Mouse (Mus musculus) erythroblast, embryonic 14.5 days (primary cell): ENCODE data around the gene Gm15319.
"Not testable (repeated sequence)": the region's sequence is repeated elsewhere in the genome, so short reads cannot be mapped to it uniquely, and the experiment has no call there.

Experiments
- GATA1 ChIP-seq: IDR thresholded peaks from 2 replicates; pipeline ENCODE4 v1.6.1; 2012; ENCODE audit warnings: low read length, inconsistent platforms, mixed read lengths
- TAL1 ChIP-seq: IDR thresholded peaks from 3 replicates; pipeline ENCODE4 v1.6.1; 2012; ENCODE audit warnings: low read length, inconsistent platforms, mixed read lengths

DNA sequence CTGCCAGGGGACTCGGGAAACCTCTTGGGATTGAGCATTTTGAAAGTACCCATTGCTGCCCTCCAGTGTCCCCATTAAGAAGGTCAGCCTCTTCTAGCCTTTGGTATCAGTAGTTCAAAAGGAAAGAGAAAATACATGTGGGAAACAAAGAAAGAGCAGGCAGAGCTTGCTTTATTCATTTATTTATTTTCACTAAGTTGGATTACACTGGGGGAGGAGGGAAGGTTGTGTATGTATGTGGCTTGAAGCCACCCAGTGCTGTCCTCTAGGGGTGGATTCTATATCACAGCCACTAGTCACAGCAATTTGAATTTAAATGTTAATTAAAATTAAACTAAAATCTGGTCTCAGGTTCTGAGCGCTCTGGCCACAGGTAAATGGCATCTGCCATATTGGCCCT, 22.0 kb upstream of the Gm15319 start:
- not testable (repeated sequence) for TF ChIP-seq TAL1, GATA1
